Mouse (Mus musculus) liver, postnatal 0 days (tissue): ENCODE measurements around the gene Tbcc.

Experiments
- CTCF ChIP-seq: sonication (generic); IDR thresholded peaks from 2 replicates; pipeline ENCODE4 v1.5.1; 2016; ENCODE audit warnings: antibody characterized with exemption, low read depth
- EP300 ChIP-seq: IDR thresholded peaks from 2 replicates; pipeline ENCODE4 v1.6.1; 2016; ENCODE audit warnings: antibody characterized with exemption, low read depth, mild to moderate bottlenecking

GRCm38 (mm10) chr17:46858749-46859444 is 31.6 kb upstream of the Tbcc start:
- TF ChIP-seq EP300 (no peak), CTCF (no peak)
